Mouse (Mus musculus): ENCODE results near the gene Kremen1. TPM values are rescaled to one million over a fixed set of nuclear protein-coding genes. Genes with fewer than 3 reads are reported as not detected.
A peak's percentile ranks its signal among the peaks of the same experiment; 100 is the strongest.

The Kremen1 gene
- total RNA-seq, 4 experiments from 2014 or later: 15.0 to 16.7 (median 15.7) TPM

GRCm38 (mm10) chr11:5219910-5220447 is 41.4 kb downstream of the Kremen1 start:
- DNase-seq (ENCODE audit: low spot score in 2 of 2): no peak

- no peak for DNase-seq (ENCODE audit: low spot score in 2 of 2)
These were observed 42.0 kb downstream of the Kremen1 start for GRCm38 (mm10) chr11:5219371-5219770.

GRCm38 (mm10) chr11:5215401-5216187 is 45.8 kb downstream of the Kremen1 start:
- no peak for DNase-seq (ENCODE audit: low spot score in 2 of 2)

- no peak for DNase-seq (ENCODE audit: low spot score in 2 of 2)
These were observed 46.8 kb downstream of the Kremen1 start for GRCm38 (mm10) chr11:5214483-5215040.

GRCm38 (mm10) chr11:5203054-5203453 is 58.3 kb downstream of the Kremen1 start:
- DNase-seq (ENCODE audit: low spot score in 2 of 2): no peak

- no peak for DNase-seq (ENCODE audit: low spot score in 2 of 2)
These were observed 59.3 kb downstream of the Kremen1 start for GRCm38 (mm10) chr11:5201799-5202680.

- DNase-seq (ENCODE audit: low spot score in 2 of 2): no peak
These were observed 61.5 kb downstream of the Kremen1 start for GRCm38 (mm10) chr11:5199879-5200278.

- no peak for DNase-seq (ENCODE audit: low spot score in 2 of 2)
These were observed 64.3 kb downstream of the Kremen1 start for GRCm38 (mm10) chr11:5197068-5197467.

- no peak for DNase-seq (ENCODE audit: low spot score in 2 of 2)
These were observed 64.8 kb downstream of the Kremen1 start for GRCm38 (mm10) chr11:5196583-5196982.

GRCm38 (mm10) chr11:5193576-5193881 is 67.8 kb downstream of the Kremen1 start:
- DNase-seq (ENCODE audit: low spot score in 2 of 2): no peak

- DNase-seq (ENCODE audit: low spot score in 2 of 2): no peak
These were observed 68.3 kb downstream of the Kremen1 start for GRCm38 (mm10) chr11:5192840-5193575.

- no peak for DNase-seq (ENCODE audit: low spot score in 2 of 2)
These were observed 69.3 kb downstream of the Kremen1 start for GRCm38 (mm10) chr11:5192084-5192516.

GRCm38 (mm10) chr11:5189239-5189933 is 72.0 kb downstream of the Kremen1 start:
- no peak for DNase-seq (ENCODE audit: low spot score in 2 of 2)

- no peak for DNase-seq (ENCODE audit: low spot score in 2 of 2)
These were observed 73.2 kb downstream of the Kremen1 start for GRCm38 (mm10) chr11:5188170-5188569.

GRCm38 (mm10) chr11:5184832-5185231 is 76.5 kb downstream of the Kremen1 start:
- DNase-seq (ENCODE audit: low spot score in 2 of 2): no peak

GRCm38 (mm10) chr11:5184250-5184649 is 77.1 kb downstream of the Kremen1 start:
- DNase-seq (ENCODE audit: low spot score in 2 of 2): no peak

- DNase-seq (ENCODE audit: low spot score in 2 of 2): no peak
These were observed 78.5 kb downstream of the Kremen1 start for GRCm38 (mm10) chr11:5182870-5183269.

GRCm38 (mm10) chr11:5181850-5182404 is 79.4 kb downstream of the Kremen1 start:
- peak in 1 of 2 experiments; percentile 84 for DNase-seq (ENCODE audit: low spot score in 2 of 2)

- no peak for DNase-seq (ENCODE audit: low spot score in 2 of 2)
These were observed 82.0 kb downstream of the Kremen1 start for GRCm38 (mm10) chr11:5179391-5179790.

GRCm38 (mm10) chr11:5177171-5177570 is 84.2 kb downstream of the Kremen1 start:
- no peak for DNase-seq (ENCODE audit: low spot score in 2 of 2)
